Mouse (Mus musculus) left cerebral cortex, adult 2 months (tissue): ENCODE results near the gene Sytl3. TPM values are rescaled to one million over a fixed set of nuclear protein-coding genes. Genes with fewer than 3 reads are reported as not detected.
"Not testable (repeated sequence)": the region's sequence is repeated elsewhere in the genome, so short reads cannot be mapped to it uniquely, and the experiment has no call there.

Source experiments
- DNase-seq, 2 experiments: peaks; one replicate each; pipeline ENCODE4 v3.0.0; 2021 to 2022; ENCODE audit warnings: low spot score in 2 of 2, mixed read lengths in 1 of 2; ENCODE audit errors: extremely low spot score in 1 of 2
- H3K27ac ChIP-seq: fragments of 200-600 bp; 2 replicates; pipeline ENCODE4 v1.8.1; 2022
- H3K4me3 ChIP-seq: fragments of 200-600 bp; 2 replicates; pipeline ENCODE4 v1.8.1; 2022
- intact Hi-C: fragments of 180-260 bp; cut with DNase I; formaldehyde crosslinking; loops from one replicate; pipeline ENCODE4 v1.15.1; 2025
- long read RNA-seq, 2 experiments: library from polyadenylated mRNA; stranded (forward); transcript quantifications; one replicate each; pipeline ENCODE4 v2.0.0; 2021; ENCODE audit warnings: borderline mapping rate in 2 of 2
- total RNA-seq, 2 experiments: library from RNA; stranded (reverse); gene quantifications; 2 replicates each; pipeline ENCODE4 v1.2.3; 2021

The Sytl3 gene
- total RNA-seq, result under 1 TPM; 0.34 to 0.77 TPM
- long read RNA-seq, experiment 1, result 0 reads
- long read RNA-seq, experiment 2, result 0 reads

DNA sequence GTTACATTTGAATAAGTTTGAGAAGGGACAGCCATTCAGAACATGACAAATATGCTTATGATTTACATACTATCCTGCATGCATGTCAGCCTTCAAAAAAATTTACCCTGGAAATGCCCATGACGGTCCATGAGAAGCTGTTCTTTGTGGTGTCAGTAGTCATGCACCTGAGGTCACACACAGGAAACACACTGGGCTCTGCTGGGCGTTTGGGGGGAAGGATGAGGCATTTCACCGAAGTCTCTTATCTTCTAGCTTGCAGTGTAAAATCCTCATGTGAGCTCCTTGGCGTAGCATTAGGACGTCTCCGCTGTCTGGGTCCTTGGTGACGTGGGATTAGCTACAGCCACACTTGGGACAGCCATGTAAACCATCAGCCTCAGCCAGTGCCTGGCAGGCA, at the start of gene Sytl3:
TSS of gene Sytl3 (plus strand) at position 293 of the 400 bp plus-strand sequence.
- H3K4me3 ChIP-seq, intact Hi-C loops, H3K27ac ChIP-seq, DNase-seq: not testable (repeated sequence)

DNA sequence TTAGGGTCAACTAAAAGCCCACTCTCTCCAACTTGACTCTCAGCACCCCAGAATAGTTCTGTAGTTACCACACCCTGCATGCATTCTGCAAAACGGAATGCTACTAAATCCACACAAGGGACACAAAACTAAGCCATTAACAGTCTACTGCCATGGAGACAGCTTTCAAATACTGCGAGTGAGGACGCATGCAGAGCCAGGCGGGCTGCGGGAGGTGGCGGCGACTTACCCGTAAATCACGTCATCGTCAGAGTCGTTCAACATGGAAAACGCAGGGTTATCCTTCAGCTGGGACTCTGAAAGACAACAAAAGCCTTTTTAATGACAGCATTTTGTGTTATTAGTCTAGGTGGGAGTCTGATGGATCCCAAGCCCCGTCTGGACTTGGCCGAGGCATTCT, 45.4 kb upstream of the Sytl3 start:
- H3K27ac ChIP-seq, intact Hi-C loops, H3K4me3 ChIP-seq, DNase-seq: not testable (repeated sequence)

GRCm38 (mm10) chr17:6614316-6614715, 44.6 kb upstream of the Sytl3 start:
- intact Hi-C loops, H3K4me3 ChIP-seq: not testable (repeated sequence)

GRCm38 (mm10) chr17:6616731-6617130, 42.2 kb upstream of the Sytl3 start:
- H3K27ac ChIP-seq, intact Hi-C loops, H3K4me3 ChIP-seq, DNase-seq: not testable (repeated sequence)

More at GRCm38 (mm10) chr17:6614316-6614715, 44.6 kb upstream of the Sytl3 start:
- DNase-seq, H3K27ac ChIP-seq: not testable (repeated sequence)

- DNase-seq, H3K4me3 ChIP-seq, intact Hi-C loops, H3K27ac ChIP-seq: not testable (repeated sequence)
Observed at GRCm38 (mm10) chr17:6617689-6618400, 41.0 kb upstream of the Sytl3 start.

GRCm38 (mm10) chr17:6619271-6619670, 39.6 kb upstream of the Sytl3 start:
- intact Hi-C loops, H3K27ac ChIP-seq, H3K4me3 ChIP-seq, DNase-seq: not testable (repeated sequence)

DNA sequence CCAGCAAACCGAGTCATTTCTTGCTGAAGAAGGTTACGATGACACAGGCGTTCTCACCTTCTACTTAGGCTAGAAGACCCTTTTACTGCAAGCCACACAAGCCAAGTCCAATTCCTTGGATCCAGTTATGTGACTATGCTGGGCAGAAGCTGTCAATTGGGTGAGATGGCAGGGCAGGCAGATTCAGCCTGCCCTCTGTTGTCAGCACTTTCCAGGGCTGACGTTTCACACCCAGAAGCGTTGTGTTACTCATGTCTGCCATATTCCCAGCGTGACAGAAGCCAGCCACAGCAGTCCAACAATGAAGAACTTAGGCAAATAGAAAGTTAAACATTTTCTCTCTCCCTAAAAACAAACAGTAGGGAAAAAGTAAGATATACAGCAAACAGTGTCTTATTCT, 38.9 kb upstream of the Sytl3 start:
- H3K27ac ChIP-seq, H3K4me3 ChIP-seq, DNase-seq, intact Hi-C loops: not testable (repeated sequence)

DNA sequence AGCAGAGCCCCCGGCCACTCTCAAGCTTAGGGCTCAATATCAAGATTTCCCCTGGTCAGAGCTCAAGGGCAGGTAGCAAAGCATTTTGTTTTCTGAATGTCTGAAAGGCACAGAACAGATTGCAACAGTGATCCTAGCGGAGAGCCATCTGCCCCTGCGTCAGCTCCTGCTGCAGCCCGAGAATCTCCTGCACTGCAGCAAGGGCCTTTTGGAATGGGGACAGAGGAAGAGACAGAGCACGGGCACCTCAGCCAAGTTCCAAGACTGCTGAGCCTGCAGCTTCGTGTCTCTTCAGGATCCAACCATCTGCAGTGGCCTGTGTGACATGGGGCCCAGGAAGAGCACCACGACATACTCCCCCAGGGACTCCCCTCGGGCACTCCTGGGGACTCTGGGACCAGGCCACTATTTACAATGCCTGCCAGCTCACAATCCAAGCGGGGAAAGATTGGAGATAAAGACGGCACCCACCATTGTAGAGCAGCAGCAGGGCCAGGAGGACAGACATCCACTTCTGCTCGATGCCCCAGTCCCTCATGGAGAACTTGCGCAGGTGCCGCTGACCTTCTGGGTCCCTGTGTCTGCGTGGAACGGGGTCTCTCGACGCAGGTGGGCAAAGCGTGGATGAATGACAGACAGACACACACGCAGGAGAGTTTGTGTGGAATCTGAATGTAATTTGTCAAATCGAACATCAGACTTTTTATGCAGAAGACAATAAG, 38.0 kb upstream of the Sytl3 start:
- intact Hi-C loops, DNase-seq, H3K4me3 ChIP-seq, H3K27ac ChIP-seq: not testable (repeated sequence)

DNA sequence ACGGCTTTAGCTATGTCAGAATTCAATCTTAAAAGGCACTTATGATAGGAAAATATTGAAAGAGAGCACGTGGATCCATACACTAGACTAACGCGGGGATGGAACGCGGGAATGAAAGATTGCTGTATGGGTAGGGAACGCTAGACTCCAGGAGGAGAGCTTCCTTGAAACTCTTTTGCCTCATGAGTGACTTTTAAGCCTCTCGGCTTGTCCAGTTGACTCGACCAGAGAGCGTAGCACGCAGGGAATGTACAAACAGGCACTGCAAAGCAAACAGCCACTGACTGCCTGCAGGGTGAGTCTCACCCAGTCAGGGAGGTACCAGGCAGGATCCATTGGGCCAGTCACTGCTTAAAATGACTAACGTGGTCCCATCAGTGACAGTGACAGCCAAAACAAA, 36.9 kb upstream of the Sytl3 start:
- DNase-seq, intact Hi-C loops, H3K27ac ChIP-seq, H3K4me3 ChIP-seq: not testable (repeated sequence)

GRCm38 (mm10) chr17:6624926-6625558, 33.9 kb upstream of the Sytl3 start:
- H3K4me3 ChIP-seq, intact Hi-C loops, H3K27ac ChIP-seq, DNase-seq: not testable (repeated sequence)

- not testable (repeated sequence) for DNase-seq, H3K4me3 ChIP-seq, H3K27ac ChIP-seq
- intact Hi-C loops, result loop anchor here (10.0 kb wide), 1 partner anchor 346 kb away; no protein-coding TSS in a partner anchor
Observed at GRCm38 (mm10) chr17:6630398-6630797, 28.5 kb upstream of the Sytl3 start.

GRCm38 (mm10) chr17:6632850-6633249, 26.0 kb upstream of the Sytl3 start:
- not testable (repeated sequence) for DNase-seq, H3K4me3 ChIP-seq, H3K27ac ChIP-seq
- intact Hi-C loops, result loop anchor here (10.0 kb wide), 1 partner anchor 348 kb away; no protein-coding TSS in a partner anchor

- intact Hi-C loops, result loop anchor here (10.0 kb wide), 1 partner anchor 351 kb away; no protein-coding TSS in a partner anchor
- not testable (repeated sequence) for H3K4me3 ChIP-seq, DNase-seq, H3K27ac ChIP-seq
Observed at GRCm38 (mm10) chr17:6635781-6636180, 23.1 kb upstream of the Sytl3 start.
